Mouse (Mus musculus) stomach, postnatal 0 days (tissue): ENCODE data around the gene Fgfr2.

Experiments
- CTCF ChIP-seq: IDR thresholded peaks from 2 replicates; pipeline ENCODE4 v1.5.1; 2016; ENCODE audit warnings: antibody characterized with exemption, low read depth, mild to moderate bottlenecking, moderate library complexity
- EP300 ChIP-seq: optimal IDR thresholded peaks from 2 replicates; pipeline ENCODE3; 2016; ENCODE audit warnings: antibody characterized with exemption

DNA sequence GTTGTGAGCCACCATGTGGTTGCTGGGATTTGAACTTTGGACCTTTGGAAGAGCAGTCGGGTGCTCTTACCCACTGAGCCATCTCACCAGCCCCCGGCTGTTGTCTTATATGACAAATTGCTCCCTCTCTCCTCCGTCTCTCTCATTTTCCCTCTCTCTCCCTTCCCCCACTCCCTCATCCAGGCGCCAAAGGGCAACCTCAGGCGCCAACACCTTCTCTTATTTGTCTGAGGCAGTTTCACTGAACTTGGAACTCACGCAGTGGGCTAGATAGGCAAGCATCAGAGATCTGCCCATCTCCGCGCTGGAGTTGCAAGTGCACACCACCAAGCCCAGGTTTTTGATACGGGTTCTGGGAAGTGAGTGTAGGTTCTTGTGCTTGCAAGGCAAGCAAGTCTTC, 2287.1 kb downstream of the Fgfr2 start:
- no peak for TF ChIP-seq CTCF
- no peak for TF ChIP-seq EP300
